Mouse (Mus musculus) limb, embryonic 14.5 days (tissue): Measurements from ENCODE around the gene Plekha5. TPM values are rescaled to one million over a fixed set of nuclear protein-coding genes. Genes with fewer than 3 reads are reported as not detected.

ENCODE experiments used
- ATAC-seq: fragments of 200-750 bp; cut with Nextera tagmentation; 2 replicates; pipeline ENCODE4 v1.8.0; 2017; ENCODE audit warnings: low read depth, moderate number of reproducible peaks, moderate TSS enrichment; ENCODE audit not compliant: low FRiP score
- DNase-seq: peaks from one replicate; pipeline ENCODE4 v3.0.0-alpha.2; 2015; ENCODE audit warnings: low spot score
- H3K27ac ChIP-seq: fragments of 300-500 bp; sonication (generic); replicated peaks from 2 replicates; pipeline ENCODE4 v1.5.1; 2014; ENCODE audit warnings: low read depth, mild to moderate bottlenecking, low read length, moderate library complexity, mixed read lengths
- H3K27me3 ChIP-seq: fragments of 300-500 bp; sonication (generic); 2 replicates; pipeline ENCODE4 v1.6.1; 2014; ENCODE audit warnings: low read length, mixed read lengths; ENCODE audit not compliant: control insufficient read depth, insufficient read depth
- H3K36me3 ChIP-seq: fragments of 300-500 bp; sonication (generic); 2 replicates; pipeline ENCODE4 v1.6.1; 2014; ENCODE audit warnings: mild to moderate bottlenecking, low read length, moderate library complexity, mixed read lengths; ENCODE audit not compliant: control insufficient read depth, insufficient read depth
- H3K4me1 ChIP-seq: fragments of 300-500 bp; sonication (generic); 2 replicates; pipeline ENCODE4 v1.6.1; 2014; ENCODE audit warnings: antibody characterized with exemption, low read length, mixed read lengths; ENCODE audit not compliant: control insufficient read depth, insufficient read depth
- H3K4me2 ChIP-seq: fragments of 300-500 bp; sonication (generic); replicated peaks from 2 replicates; pipeline ENCODE4 v1.6.1; 2014; ENCODE audit warnings: low read depth, mild to moderate bottlenecking, low read length, moderate library complexity; ENCODE audit not compliant: severe bottlenecking
- H3K4me3 ChIP-seq: fragments of 300-500 bp; sonication (generic); replicated peaks from 2 replicates; pipeline ENCODE4 v1.5.1; 2014; ENCODE audit warnings: low read length
- H3K9ac ChIP-seq: fragments of 300-500 bp; sonication (generic); 2 replicates; pipeline ENCODE4 v1.6.1; 2014; ENCODE audit warnings: mild to moderate bottlenecking, low read depth, low read length, moderate library complexity; ENCODE audit not compliant: severe bottlenecking
- H3K9me3 ChIP-seq: fragments of 300-500 bp; sonication (generic); 2 replicates; pipeline ENCODE4 v1.6.1; 2016; ENCODE audit warnings: low read length; ENCODE audit not compliant: control insufficient read depth
- POLR2A ChIP-seq: fragments of 200-500 bp; IDR thresholded peaks from 2 replicates; pipeline ENCODE4 v1.8.0; 2012; ENCODE audit warnings: inconsistent platforms, mild to moderate bottlenecking, moderate library complexity, borderline replicate concordance; ENCODE audit not compliant: insufficient read depth, insufficient read length; ENCODE audit errors: extremely low read depth
- WGBS: fragments of 180-500 bp; shearing (Covaris S2); extraction: QIAGEN DNeasy Blood & Tissue Kit; methylation state at CpG from one replicate; pipeline ENCODE4 v1.1.7; 2014; 5-methylcytosine and 5-hydroxymethylcytosine counted together
- polyA plus RNA-seq, 2 experiments: library from polyadenylated mRNA; depleted of rRNA in 1 of 2; stranded (reverse) in 1 of 2; unstranded in 1 of 2; fragments of >200 nt; fragmentation: Nextera tagmentation in 1 of 2; extraction: Ambion mirVana in 1 of 2; gene quantifications; 2 replicates each; pipeline versions ENCODE4 v1.2.1 to v1.2.3; 2012 to 2014

The Plekha5 gene
- polyA plus RNA-seq, 2 experiments: 50.8 to 87.2 TPM

DNA sequence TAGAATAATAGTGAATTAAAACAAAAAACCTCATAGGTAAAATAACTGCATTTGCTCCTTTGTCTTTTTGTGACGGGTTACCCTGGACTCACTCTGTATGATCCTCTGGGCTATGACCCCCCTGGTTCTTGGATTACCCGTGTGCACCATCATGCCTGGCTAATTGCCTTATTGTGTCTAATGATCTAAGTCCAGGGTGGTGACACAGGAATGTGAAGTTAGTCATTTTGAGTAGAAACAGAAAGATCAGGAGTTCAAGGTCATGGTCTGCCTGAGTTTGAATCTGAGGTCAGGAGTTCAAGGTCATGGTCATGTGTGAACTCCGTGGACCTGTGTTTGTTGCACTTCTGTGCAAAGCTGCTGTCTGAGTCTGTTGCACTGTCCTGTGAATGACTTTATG lies 181.9 kb downstream of the Plekha5 start:
- ATAC-seq: no peak
- no peak for DNase-seq
- 71% methylated on average over 3 of the region's 3 CpGs for WGBS
- H3K4me2 ChIP-seq: no peak overlapping the region
- no peak for TF ChIP-seq POLR2A
- H3K9ac ChIP-seq: no peak overlapping the region
- no peak overlapping the region for H3K27ac ChIP-seq
- H3K4me1 ChIP-seq: peaks cover 10% of the 10 kb centered on the region; the same call in 1 of the 2 replicates
- no peak overlapping the region for H3K4me3 ChIP-seq
- no peaks in the 10 kb centered on the region for H3K27me3 ChIP-seq
- no peaks in the 10 kb centered on the region for H3K36me3 ChIP-seq
- H3K9me3 ChIP-seq: no peaks in the 10 kb centered on the region

DNA sequence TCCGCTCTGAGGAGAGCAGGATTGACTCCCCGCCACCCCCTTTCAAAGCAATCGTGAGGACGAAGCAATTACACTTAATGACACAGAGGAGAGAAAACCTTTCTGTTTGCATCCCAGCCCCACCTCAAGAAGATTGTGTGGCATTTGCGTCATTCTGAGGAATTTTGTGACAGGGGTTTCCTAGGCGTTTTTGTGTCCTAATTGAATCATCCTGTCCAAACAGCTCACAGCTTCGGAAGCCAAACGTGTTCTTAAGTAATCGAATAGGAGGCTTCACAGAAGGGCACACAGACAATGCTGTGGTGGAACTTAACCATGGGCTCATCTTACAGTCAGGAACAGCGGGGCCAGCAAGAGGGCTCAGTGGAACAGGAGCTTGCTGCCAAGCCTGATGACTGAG lies 182.7 kb downstream of the Plekha5 start:
- no peak for TF ChIP-seq POLR2A
- 55% methylated on average over 10 of the region's 10 CpGs for WGBS
- H3K27ac ChIP-seq: no peak overlapping the region
- H3K4me3 ChIP-seq: no peak overlapping the region
- H3K9ac ChIP-seq: no peak overlapping the region
- no peaks in the 10 kb centered on the region for H3K27me3 ChIP-seq
- ATAC-seq (no peak), DNase-seq (no peak)
- H3K4me2 ChIP-seq: no peak overlapping the region
- peaks cover 10% of the 10 kb centered on the region; the same call in 1 of the 2 replicates for H3K4me1 ChIP-seq
- H3K36me3 ChIP-seq: no peaks in the 10 kb centered on the region
- no peaks in the 10 kb centered on the region for H3K9me3 ChIP-seq

DNA sequence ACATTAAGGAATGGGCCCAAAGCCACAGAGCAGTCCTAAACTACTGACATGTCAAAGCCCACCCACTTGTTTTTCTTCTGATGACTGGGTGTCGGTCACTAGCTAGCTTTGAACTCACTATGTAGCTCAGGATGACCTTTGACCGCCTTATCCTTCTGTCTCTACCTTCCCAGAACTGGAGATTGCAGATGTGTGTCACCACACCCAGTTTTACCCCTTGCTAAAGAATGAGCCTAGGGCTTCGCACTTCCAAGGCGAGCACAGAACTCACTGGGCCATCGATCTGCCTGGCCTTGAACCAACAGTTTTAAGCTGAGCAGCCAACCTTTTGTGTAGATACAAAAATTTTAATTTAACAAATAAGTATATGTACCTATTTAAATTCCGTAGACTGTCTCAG lies 184.8 kb downstream of the Plekha5 start:
- Histone ChIP-seq H3K4me1 (peaks cover 10% of the 10 kb centered on the region; the same call in 1 of the 2 replicates), H3K27me3 (no peaks in the 10 kb centered on the region), H3K4me3 (no peak overlapping the region), H3K27ac (no peak overlapping the region), H3K4me2 (no peak overlapping the region), H3K9ac (no peak overlapping the region), H3K36me3 (no peaks in the 10 kb centered on the region), H3K9me3 (no peaks in the 10 kb centered on the region)
- no peak for ATAC-seq
- no peak for DNase-seq
- WGBS: 96% methylated on average over 6 of the region's 6 CpGs
- no peak for TF ChIP-seq POLR2A

DNA sequence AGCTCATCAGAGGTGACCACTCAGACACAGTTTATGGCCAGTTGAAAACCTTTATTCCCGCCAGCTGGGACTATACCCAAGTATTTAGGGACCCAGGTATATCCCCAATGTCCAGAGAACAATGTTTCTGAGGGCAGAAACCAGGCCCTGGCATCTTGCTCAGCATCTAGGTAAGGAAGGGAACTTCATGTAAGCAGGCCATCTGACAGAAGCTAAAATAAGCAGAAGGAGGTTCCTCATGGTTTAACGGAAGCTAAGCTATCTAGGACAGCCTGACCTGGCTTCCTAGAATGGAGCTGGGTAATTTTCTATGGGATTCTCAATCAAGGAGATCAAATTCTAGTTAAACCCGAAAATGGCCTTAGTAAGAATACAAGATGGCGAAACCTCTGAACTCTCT lies 185.7 kb downstream of the Plekha5 start:
- no peak overlapping the region for H3K4me3 ChIP-seq
- no peaks in the 10 kb centered on the region for H3K27me3 ChIP-seq
- ATAC-seq (no peak), DNase-seq (no peak)
- 85% methylated on average over 4 of the region's 4 CpGs for WGBS
- no peak overlapping the region for H3K9ac ChIP-seq
- no peaks in the 10 kb centered on the region for H3K9me3 ChIP-seq
- no peak overlapping the region for H3K4me2 ChIP-seq
- no peaks in the 10 kb centered on the region for H3K36me3 ChIP-seq
- no peak for TF ChIP-seq POLR2A
- no peak overlapping the region for H3K27ac ChIP-seq
- H3K4me1 ChIP-seq: 0 out of 2 replicates have a peak, but pooled peaks cover 10% of the 10 kb centered on the region

DNA sequence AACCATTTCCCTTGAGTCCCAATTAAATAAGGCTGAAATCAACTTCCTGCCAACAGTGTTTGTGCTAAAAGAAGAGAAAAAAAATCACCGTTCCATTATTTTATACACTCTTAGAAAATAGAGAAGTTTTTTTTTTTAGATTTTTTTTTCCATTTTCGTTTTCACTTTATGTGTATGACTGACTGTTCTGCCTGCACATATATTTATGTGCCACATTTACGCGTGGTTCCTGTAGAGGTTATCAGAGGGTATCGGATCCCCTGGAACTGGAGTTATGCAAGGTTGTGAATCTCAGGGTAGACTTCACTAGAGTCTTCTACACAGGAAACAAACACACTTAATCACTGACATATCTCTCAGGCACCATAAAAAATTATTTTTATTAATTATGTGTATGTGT lies 186.3 kb downstream of the Plekha5 start:
- H3K27ac ChIP-seq: no peak overlapping the region
- no peaks in the 10 kb centered on the region for H3K27me3 ChIP-seq
- DNase-seq (no peak), ATAC-seq (no peak)
- WGBS: 79% methylated on average over 5 of the region's 5 CpGs
- 0 out of 2 replicates have a peak, but pooled peaks cover 6% of the 10 kb centered on the region for H3K4me1 ChIP-seq
- no peak overlapping the region for H3K4me3 ChIP-seq
- no peak overlapping the region for H3K9ac ChIP-seq
- no peaks in the 10 kb centered on the region for H3K36me3 ChIP-seq
- no peak overlapping the region for H3K4me2 ChIP-seq
- TF ChIP-seq POLR2A: no peak
- H3K9me3 ChIP-seq: no peaks in the 10 kb centered on the region

DNA sequence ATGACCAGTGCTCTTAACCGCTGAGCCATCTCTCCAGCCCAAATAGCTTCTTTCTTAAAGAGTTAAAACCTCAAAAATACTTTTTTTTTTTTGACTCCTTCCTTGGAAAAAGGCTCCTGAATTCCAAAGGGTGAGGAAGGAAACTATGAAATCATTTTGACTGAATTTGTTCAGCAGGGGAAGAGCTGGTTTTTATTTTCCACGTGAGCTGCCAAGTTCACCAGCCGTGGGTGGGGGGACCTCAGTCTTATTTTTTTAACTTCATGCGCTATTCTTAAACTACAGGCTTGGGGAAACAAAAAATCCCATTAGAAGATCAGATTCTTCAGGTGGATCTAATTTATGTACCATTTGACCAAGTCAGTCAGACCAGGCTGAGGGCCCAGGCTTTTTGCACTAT lies 187.4 kb downstream of the Plekha5 start:
- no peaks in the 10 kb centered on the region for H3K27me3 ChIP-seq
- H3K36me3 ChIP-seq: no peaks in the 10 kb centered on the region
- peak overlapping the region; percentile 80 for H3K27ac ChIP-seq
- H3K4me2 ChIP-seq: no peak overlapping the region
- no peak for TF ChIP-seq POLR2A
- DNase-seq (peak; percentile 47), ATAC-seq (no peak)
- H3K4me3 ChIP-seq: no peak overlapping the region
- H3K9ac ChIP-seq: no peak overlapping the region
- WGBS: 45% methylated on average over 4 of the region's 4 CpGs
- H3K4me1 ChIP-seq: 0 out of 2 replicates have a peak, but pooled peaks cover 6% of the 10 kb centered on the region
- no peaks in the 10 kb centered on the region for H3K9me3 ChIP-seq
